Mouse (Mus musculus) neural tube, embryonic 11.5 days (tissue): ENCODE measurements around the gene Sema3a. TPM values are rescaled to one million over a fixed set of nuclear protein-coding genes. Genes with fewer than 3 reads are reported as not detected.

Experiments
- ATAC-seq: fragments of 200-750 bp; cut with Nextera tagmentation; 2 replicates; pipeline ENCODE4 v1.8.0; 2017; ENCODE audit warnings: moderate number of reproducible peaks, mild to moderate bottlenecking, moderate TSS enrichment, moderate library complexity; ENCODE audit not compliant: insufficient read depth, low FRiP score, low TSS enrichment
- DNase-seq: peaks from one replicate; pipeline ENCODE4 v3.0.0-alpha.2; 2015; ENCODE audit warnings: low spot score
- H3K27ac ChIP-seq: fragments of 300-500 bp; sonication (generic); 2 replicates; pipeline ENCODE4 v1.5.1; 2014; ENCODE audit warnings: low read depth, mild to moderate bottlenecking, low read length
- H3K27me3 ChIP-seq: fragments of 300-500 bp; sonication (generic); 2 replicates; pipeline ENCODE4 v1.6.1; 2014; ENCODE audit warnings: mild to moderate bottlenecking, low read length, mixed read lengths; ENCODE audit not compliant: control insufficient read depth, insufficient read depth
- H3K36me3 ChIP-seq: fragments of 300-500 bp; sonication (generic); 2 replicates; pipeline ENCODE4 v1.6.1; 2014; ENCODE audit warnings: mild to moderate bottlenecking, low read length, moderate library complexity, mixed read lengths; ENCODE audit not compliant: control insufficient read depth, insufficient read depth
- H3K4me1 ChIP-seq: fragments of 300-500 bp; sonication (generic); 2 replicates; pipeline ENCODE4 v1.6.1; 2014; ENCODE audit warnings: low read length, mixed read lengths; ENCODE audit not compliant: control insufficient read depth, insufficient read depth
- H3K4me2 ChIP-seq: fragments of 300-500 bp; sonication (generic); 2 replicates; pipeline ENCODE4 v1.6.1; 2014; ENCODE audit warnings: low read depth, mild to moderate bottlenecking, moderate library complexity
- H3K4me3 ChIP-seq: fragments of 300-500 bp; sonication (generic); 2 replicates; pipeline ENCODE4 v1.5.1; 2014; ENCODE audit warnings: low read depth, low read length
- H3K9ac ChIP-seq: fragments of 300-500 bp; sonication (generic); 2 replicates; pipeline ENCODE4 v1.6.1; 2014; ENCODE audit warnings: mild to moderate bottlenecking, low read length
- H3K9me3 ChIP-seq: fragments of 300-500 bp; sonication (generic); 2 replicates; pipeline ENCODE4 v1.6.1; 2016; ENCODE audit warnings: low read length; ENCODE audit not compliant: control insufficient read depth
- WGBS: fragments of 180-500 bp; shearing (Covaris S2); extraction: QIAGEN DNeasy Blood & Tissue Kit; methylation state at CpG from one replicate; pipeline ENCODE4 v1.1.7; 2014; 5-methylcytosine and 5-hydroxymethylcytosine counted together
- polyA plus RNA-seq: library from polyadenylated mRNA; unstranded; fragments of >200 nt; fragmentation: Nextera tagmentation; extraction: Ambion mirVana; gene quantifications from 2 replicates; pipeline ENCODE4 v1.2.1, GENCODE M21; 2014

The Sema3a gene
- polyA plus RNA-seq, 1 experiment from 2014 or later: 32.2 TPM

- Histone ChIP-seq H3K27me3 (no peaks in the 10 kb centered on the region), H3K9ac (no peak overlapping the region), H3K4me1 (no peaks in the 10 kb centered on the region), H3K36me3 (no peaks in the 10 kb centered on the region), H3K4me2 (no peak overlapping the region), H3K9me3 (no peaks in the 10 kb centered on the region), H3K4me3 (no peak overlapping the region), H3K27ac (no peak overlapping the region)
- WGBS: 86% methylated on average over 1 of the region's 1 CpGs
- DNase-seq (no peak), ATAC-seq (no peak)
These were observed 212.5 kb downstream of the Sema3a start for GRCm38 (mm10) chr5:13337665-13338064.

GRCm38 (mm10) chr5:13347068-13347467 lies 221.9 kb downstream of the Sema3a start:
- no peak for ATAC-seq
- DNase-seq: no peak
- Histone ChIP-seq H3K4me3 (no peak overlapping the region), H3K27me3 (no peaks in the 10 kb centered on the region), H3K36me3 (no peaks in the 10 kb centered on the region), H3K27ac (no peak overlapping the region), H3K4me2 (no peak overlapping the region), H3K9ac (no peak overlapping the region), H3K4me1 (no peaks in the 10 kb centered on the region), H3K9me3 (no peaks in the 10 kb centered on the region)
- 86% methylated on average over 4 of the region's 4 CpGs for WGBS

- ATAC-seq: no peak
- no peaks in the 10 kb centered on the region for H3K36me3 ChIP-seq
- no peak overlapping the region for H3K4me3 ChIP-seq
- no peak overlapping the region for H3K27ac ChIP-seq
- no peak overlapping the region for H3K9ac ChIP-seq
- H3K9me3 ChIP-seq: no peaks in the 10 kb centered on the region
- WGBS: 46% methylated on average over 4 of the region's 4 CpGs
- H3K27me3 ChIP-seq: no peaks in the 10 kb centered on the region
- no peak overlapping the region for H3K4me2 ChIP-seq
- no peaks in the 10 kb centered on the region for H3K4me1 ChIP-seq
- no peak for DNase-seq
These were observed 226.4 kb downstream of the Sema3a start for GRCm38 (mm10) chr5:13351611-13352010.

GRCm38 (mm10) chr5:13352995-13353394 lies 227.8 kb downstream of the Sema3a start:
- ATAC-seq: no peak
- Histone ChIP-seq H3K9me3 (no peaks in the 10 kb centered on the region), H3K4me1 (no peaks in the 10 kb centered on the region), H3K36me3 (no peaks in the 10 kb centered on the region), H3K4me3 (no peak overlapping the region), H3K27ac (no peak overlapping the region), H3K9ac (no peak overlapping the region), H3K4me2 (no peak overlapping the region), H3K27me3 (no peaks in the 10 kb centered on the region)
- DNase-seq: no peak
- 72% methylated on average over 1 of the region's 1 CpGs for WGBS

- no peak for DNase-seq
- Histone ChIP-seq H3K36me3 (no peaks in the 10 kb centered on the region), H3K4me1 (no peaks in the 10 kb centered on the region), H3K27ac (no peak overlapping the region), H3K4me2 (no peak overlapping the region), H3K4me3 (no peak overlapping the region), H3K27me3 (no peaks in the 10 kb centered on the region), H3K9me3 (no peaks in the 10 kb centered on the region), H3K9ac (no peak overlapping the region)
- ATAC-seq: no peak
- 88% methylated on average over 1 of the region's 1 CpGs for WGBS
These were observed 228.3 kb downstream of the Sema3a start for GRCm38 (mm10) chr5:13353539-13353938.

GRCm38 (mm10) chr5:13354913-13355312 lies 229.7 kb downstream of the Sema3a start:
- ATAC-seq (no peak), DNase-seq (no peak)
- 76% methylated on average over 1 of the region's 1 CpGs for WGBS

GRCm38 (mm10) chr5:13358770-13359169 lies 233.6 kb downstream of the Sema3a start:
- ATAC-seq (no peak), DNase-seq (no peak)
- no peak overlapping the region for H3K4me2 ChIP-seq
- WGBS: 46% methylated on average over 4 of the region's 4 CpGs
- no peaks in the 10 kb centered on the region for H3K9me3 ChIP-seq
- H3K27ac ChIP-seq: no peak overlapping the region
- no peak overlapping the region for H3K4me3 ChIP-seq
- H3K36me3 ChIP-seq: no peaks in the 10 kb centered on the region
- no peaks in the 10 kb centered on the region for H3K4me1 ChIP-seq
- no peak overlapping the region for H3K9ac ChIP-seq
- H3K27me3 ChIP-seq: no peaks in the 10 kb centered on the region

More at GRCm38 (mm10) chr5:13354913-13355312, 229.7 kb downstream of the Sema3a start:
- no peak overlapping the region for H3K27ac ChIP-seq
- H3K27me3 ChIP-seq: no peaks in the 10 kb centered on the region
- H3K4me1 ChIP-seq: no peaks in the 10 kb centered on the region
- no peaks in the 10 kb centered on the region for H3K36me3 ChIP-seq
- H3K4me2 ChIP-seq: no peak overlapping the region
- H3K4me3 ChIP-seq: no peak overlapping the region
- no peaks in the 10 kb centered on the region for H3K9me3 ChIP-seq
- no peak overlapping the region for H3K9ac ChIP-seq

GRCm38 (mm10) chr5:13360711-13361110 lies 235.5 kb downstream of the Sema3a start:
- Histone ChIP-seq H3K4me2 (no peak overlapping the region), H3K36me3 (no peaks in the 10 kb centered on the region), H3K9me3 (no peaks in the 10 kb centered on the region), H3K27me3 (no peaks in the 10 kb centered on the region), H3K27ac (no peak overlapping the region), H3K4me3 (no peak overlapping the region), H3K4me1 (no peaks in the 10 kb centered on the region), H3K9ac (no peak overlapping the region)
- WGBS: 37% methylated on average over 3 of the region's 3 CpGs
- 0 out of 2 replicates have a peak, but pooled peaks have one; percentile 48 for ATAC-seq
- no peak for DNase-seq

GRCm38 (mm10) chr5:13365108-13365507 lies 239.9 kb downstream of the Sema3a start:
- no peaks in the 10 kb centered on the region for H3K9me3 ChIP-seq
- H3K9ac ChIP-seq: no peak overlapping the region
- no peaks in the 10 kb centered on the region for H3K27me3 ChIP-seq
- WGBS: 94% methylated on average over 2 of the region's 2 CpGs
- no peaks in the 10 kb centered on the region for H3K4me1 ChIP-seq
- DNase-seq (no peak), ATAC-seq (no peak)
- H3K4me3 ChIP-seq: no peak overlapping the region
- H3K27ac ChIP-seq: no peak overlapping the region
- H3K4me2 ChIP-seq: no peak overlapping the region
- H3K36me3 ChIP-seq: no peaks in the 10 kb centered on the region
